Mouse (Mus musculus) midbrain, embryonic 16.5 days (tissue): Measurements from ENCODE around the gene Ifrd2. TPM values are rescaled to one million over a fixed set of nuclear protein-coding genes. Genes with fewer than 3 reads are reported as not detected.
A peak's percentile ranks its signal among the peaks of the same experiment; 100 is the strongest.
"Not testable (repeated sequence)": the region's sequence is repeated elsewhere in the genome, so short reads cannot be mapped to it uniquely, and the experiment has no call there.

Experiments used
- ATAC-seq: fragments of 200-750 bp; cut with Nextera tagmentation; 2 replicates; pipeline ENCODE4 v1.8.0; 2017; ENCODE audit warnings: moderate TSS enrichment
- H3K27ac ChIP-seq: fragments of 300-500 bp; sonication (generic); 2 replicates; pipeline ENCODE4 v1.5.1; 2014; ENCODE audit warnings: mild to moderate bottlenecking, low read length, mixed read lengths
- H3K27me3 ChIP-seq: fragments of 300-500 bp; sonication (generic); 2 replicates; pipeline ENCODE4 v1.6.1; 2014; ENCODE audit warnings: low read depth, low read length, mixed read lengths; ENCODE audit not compliant: control insufficient read depth, insufficient read depth
- H3K36me3 ChIP-seq: fragments of 300-500 bp; sonication (generic); 2 replicates; pipeline ENCODE4 v1.6.1; 2014; ENCODE audit warnings: mild to moderate bottlenecking, low read length, moderate library complexity, mixed read lengths; ENCODE audit not compliant: control insufficient read depth, insufficient read depth
- H3K4me1 ChIP-seq: fragments of 300-500 bp; sonication (generic); 2 replicates; pipeline ENCODE4 v1.6.1; 2014; ENCODE audit warnings: mild to moderate bottlenecking, low read length, mixed read lengths; ENCODE audit not compliant: control insufficient read depth, insufficient read depth
- H3K4me2 ChIP-seq: fragments of 300-500 bp; sonication (generic); 2 replicates; pipeline ENCODE4 v1.6.1; 2014; ENCODE audit warnings: mild to moderate bottlenecking, low read length, mixed read lengths
- H3K4me3 ChIP-seq: fragments of 300-500 bp; sonication (generic); 2 replicates; pipeline ENCODE4 v1.5.1; 2014; ENCODE audit warnings: low read depth, mild to moderate bottlenecking, low read length, moderate library complexity, mixed read lengths
- H3K9ac ChIP-seq: fragments of 300-500 bp; sonication (generic); 2 replicates; pipeline ENCODE4 v1.6.1; 2014; ENCODE audit warnings: low read depth, low read length, mixed read lengths
- H3K9me3 ChIP-seq: fragments of 300-500 bp; sonication (generic); replicated peaks from 2 replicates; pipeline ENCODE4 v1.6.1; 2014; ENCODE audit warnings: mild to moderate bottlenecking, low read length, mixed read lengths; ENCODE audit not compliant: control insufficient read depth, poor library complexity, severe bottlenecking
- WGBS: fragments of 180-500 bp; shearing (Covaris S2); extraction: QIAGEN DNeasy Blood & Tissue Kit; methylation state at CpG from one replicate; pipeline ENCODE4 v1.1.7; 2014; 5-methylcytosine and 5-hydroxymethylcytosine counted together
- polyA plus RNA-seq: library from polyadenylated mRNA; unstranded; fragments of >200 nt; fragmentation: Nextera tagmentation; extraction: Ambion mirVana; gene quantifications from 2 replicates; pipeline ENCODE4 v1.2.1, GENCODE M21; 2015

Ifrd2 gene
- polyA plus RNA-seq, 1 experiment from 2014 or later: 14.6 TPM

GRCm38 (mm10) chr9:107555031-107555457 is 32.4 kb upstream of the Ifrd2 start:
- Histone ChIP-seq H3K4me3 (peak overlapping the region; percentile 80), H3K9me3 (no peaks in the 10 kb centered on the region), H3K4me1 (peaks cover 33% of the 10 kb centered on the region), H3K4me2 (peak overlapping the region; percentile 87), H3K36me3 (peaks cover 23% of the 10 kb centered on the region), H3K27ac (peak overlapping the region; percentile 91), H3K27me3 (peaks cover 26% of the 10 kb centered on the region), H3K9ac (peak overlapping the region; percentile 88)
- WGBS: under 1% methylated on average over 23 of the region's 23 CpGs
- ATAC-seq: peak; percentile 57

- Histone ChIP-seq H3K27me3 (peaks cover 19% of the 10 kb centered on the region), H3K9me3 (no peaks in the 10 kb centered on the region), H3K9ac (peak overlapping the region; percentile 88; the same call in 1 of the 2 replicates), H3K4me1 (peaks cover 33% of the 10 kb centered on the region), H3K36me3 (peaks cover 23% of the 10 kb centered on the region), H3K27ac (no peak overlapping the region; the same call in 1 of the 2 replicates), H3K4me2 (peak overlapping the region; percentile 87), H3K4me3 (peak overlapping the region; percentile 80)
- no peak for ATAC-seq
- 38% methylated on average over 2 of the region's 2 CpGs for WGBS
Observed at GRCm38 (mm10) chr9:107555701-107556100, 31.7 kb upstream of the Ifrd2 start.

GRCm38 (mm10) chr9:107556346-107556745 is 31.1 kb upstream of the Ifrd2 start:
- peaks cover 27% of the 10 kb centered on the region for H3K36me3 ChIP-seq
- H3K4me1 ChIP-seq: peaks cover 32% of the 10 kb centered on the region
- 0 out of 2 replicates have a peak overlapping the region, but pooled peaks have one; percentile 27 for H3K9ac ChIP-seq
- no peak overlapping the region for H3K4me2 ChIP-seq
- no peak overlapping the region for H3K4me3 ChIP-seq
- H3K27ac ChIP-seq: no peak overlapping the region
- no peaks in the 10 kb centered on the region for H3K9me3 ChIP-seq
- ATAC-seq: no peak
- peaks cover 15% of the 10 kb centered on the region for H3K27me3 ChIP-seq
- 83% methylated on average over 3 of the region's 3 CpGs for WGBS

GRCm38 (mm10) chr9:107563029-107563581 is 24.3 kb upstream of the Ifrd2 start, which contains the start of gene Tusc2:
Gene Tusc2 (plus strand): TSS chr9:107563255.
- Histone ChIP-seq H3K9me3 (no peaks in the 10 kb centered on the region), H3K4me1 (peaks cover 25% of the 10 kb centered on the region), H3K4me2 (peak within 1 kb of the TSS; percentile 90), H3K4me3 (peak within 1 kb of the TSS; percentile 93), H3K27me3 (no peaks in the 10 kb centered on the region), H3K9ac (peak within 1 kb of the TSS; percentile 90), H3K27ac (peak within 1 kb of the TSS; percentile 79), H3K36me3 (peaks cover 25% of the 10 kb centered on the region)
- ATAC-seq: peak; percentile 96
- WGBS: under 1% methylated on average over 35 of the region's 46 CpGs

- H3K27ac ChIP-seq, H3K9ac ChIP-seq, H3K9me3 ChIP-seq, H3K4me2 ChIP-seq, H3K27me3 ChIP-seq, H3K36me3 ChIP-seq, ATAC-seq, H3K4me3 ChIP-seq: not testable (repeated sequence)
- H3K4me1 ChIP-seq: peaks cover 36% of the 10 kb centered on the region
- 49% methylated on average over 5 of the region's 5 CpGs for WGBS
Observed at GRCm38 (mm10) chr9:107565556-107565955, 21.9 kb upstream of the Ifrd2 start.

- no peak overlapping the region for H3K9ac ChIP-seq
- H3K36me3 ChIP-seq: peaks cover 7% of the 10 kb centered on the region
- peaks cover 42% of the 10 kb centered on the region for H3K4me1 ChIP-seq
- H3K4me3 ChIP-seq: no peak overlapping the region
- WGBS: 61% methylated on average over 15 of the region's 15 CpGs
- H3K27me3 ChIP-seq: no peaks in the 10 kb centered on the region
- no peak overlapping the region for H3K4me2 ChIP-seq
- no peak overlapping the region; the same call in 1 of the 2 replicates for H3K27ac ChIP-seq
- H3K9me3 ChIP-seq: no peaks in the 10 kb centered on the region
- ATAC-seq: no peak
Observed at GRCm38 (mm10) chr9:107566041-107566709, 21.3 kb upstream of the Ifrd2 start.

- whole genome bisulfite sequencing: 69% methylated on average over 3 of the region's 3 CpGs
- peaks cover 3% of the 10 kb centered on the region; the same call in 1 of the 2 replicates for H3K36me3 ChIP-seq
- no peaks in the 10 kb centered on the region for H3K9me3 ChIP-seq
- no peak for ATAC-seq
- H3K4me3 ChIP-seq: no peak overlapping the region
- no peaks in the 10 kb centered on the region for H3K27me3 ChIP-seq
- 0 out of 2 replicates have a peak overlapping the region, but pooled peaks have one; percentile 14 for H3K27ac ChIP-seq
- peaks cover 47% of the 10 kb centered on the region for H3K4me1 ChIP-seq
- H3K9ac ChIP-seq: no peak overlapping the region
- H3K4me2 ChIP-seq: no peak overlapping the region
Observed at GRCm38 (mm10) chr9:107566855-107567254, 20.6 kb upstream of the Ifrd2 start.

GRCm38 (mm10) chr9:107567702-107568319 is 19.6 kb upstream of the Ifrd2 start, which contains the start of gene Hyal2:
Gene Hyal2 (plus strand): TSS chr9:107567945.
- peak within 1 kb of the TSS; percentile 93 for H3K4me2 ChIP-seq
- WGBS: 5% methylated on average over 18 of the region's 18 CpGs
- peak within 1 kb of the TSS; percentile 84 for H3K4me3 ChIP-seq
- no peaks in the 10 kb centered on the region for H3K9me3 ChIP-seq
- peak within 1 kb of the TSS; percentile 88 for H3K9ac ChIP-seq
- H3K27me3 ChIP-seq: no peaks in the 10 kb centered on the region
- peaks cover 46% of the 10 kb centered on the region for H3K4me1 ChIP-seq
- ATAC-seq: no peak
- peaks cover 9% of the 10 kb centered on the region; the same call in 1 of the 2 replicates for H3K36me3 ChIP-seq
- peak within 1 kb of the TSS; percentile 92 for H3K27ac ChIP-seq
